Mouse (Mus musculus): ENCODE measurements around the gene Iars2.

- TF ChIP-seq CTCF (conservative IDR thresholded peaks at IDR 0.05 in 1 of 2, IDR thresholded peaks at IDR 0.05 in 1 of 2; ENCODE audit: low read depth in 2 of 2, low read length in 2 of 2) (no peak), TBP (conservative IDR thresholded peaks at IDR 0.05; ENCODE audit: low read depth, low read length) (no peak), SMC3 (IDR thresholded peaks at IDR 0.05; ENCODE audit: low read depth, low read length) (no peak), HCFC1 (IDR thresholded peaks at IDR 0.05; ENCODE audit: low read depth, low read length) (no peak)
Observed at GRCm38 (mm10) chr1:185243013-185243412, 86.2 kb downstream of the Iars2 start.

Data from CH12.LX (cell line).